Mouse (Mus musculus): ENCODE results near the gene Serpina1f. TPM values are rescaled to one million over a fixed set of nuclear protein-coding genes. Genes with fewer than 3 reads are reported as not detected.
A peak's percentile ranks its signal among the peaks of the same experiment; 100 is the strongest.
"Not testable (repeated sequence)": the region's sequence is repeated elsewhere in the genome, so short reads cannot be mapped to it uniquely, and the experiment has no call there.

Gene Serpina1f
- polyA plus RNA-seq, 1 experiment: not detected

DNA sequence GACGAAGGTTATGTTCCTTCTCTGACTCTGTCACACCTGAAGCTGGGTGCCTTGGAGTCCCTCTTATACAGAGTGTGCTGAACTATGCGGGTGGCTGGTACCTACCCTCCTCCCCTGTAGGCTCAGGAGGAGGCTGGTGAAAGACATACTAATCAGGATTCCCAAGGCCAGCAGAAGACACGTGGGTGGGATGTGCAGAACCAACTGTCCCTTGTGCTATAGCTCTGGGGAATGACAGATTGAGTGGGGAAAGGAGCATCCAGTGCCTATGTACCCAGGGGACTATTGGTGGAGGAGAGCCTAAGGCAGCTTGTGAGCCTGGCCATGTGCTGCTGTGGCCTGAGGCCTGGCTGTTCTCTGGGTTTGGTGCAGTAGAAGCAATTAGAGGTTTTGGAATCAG, 9.3 kb downstream of the Serpina1f start:
- no peak for TF ChIP-seq REST (IDR thresholded peaks at IDR 0.05; ENCODE audit: insufficient read depth, insufficient read length)
- no peak for TF ChIP-seq MYOG (IDR thresholded peaks at IDR 0.05; ENCODE audit: control insufficient read depth in 1 of 3, insufficient read depth in 1 of 3, insufficient read length in 2 of 3, low read depth in 2 of 3)
- no peak for TF ChIP-seq TCF12 (IDR thresholded peaks at IDR 0.05; ENCODE audit: insufficient read depth, poor library complexity, severe bottlenecking)
- TF ChIP-seq SRF (IDR thresholded peaks at IDR 0.05; ENCODE audit: control insufficient read depth, insufficient read length, low read depth): no peak
- no peak for TF ChIP-seq POLR2AphosphoS2 (IDR thresholded peaks at IDR 0.05; ENCODE audit: insufficient read length, low read depth)
- no peak for TF ChIP-seq CEBPB (IDR thresholded peaks at IDR 0.05; ENCODE audit: insufficient read depth, poor library complexity, severe bottlenecking)
- TF ChIP-seq TCF3 (IDR thresholded peaks at IDR 0.05; ENCODE audit: insufficient read length, low read depth): no peak
- TF ChIP-seq E2F4 (IDR thresholded peaks at IDR 0.05; ENCODE audit: insufficient read depth): no peak
- H3K79me2 ChIP-seq (ENCODE audit: control insufficient read depth, insufficient read depth): no peaks in the 10 kb centered on the region
- no peak overlapping the region for H3K4me3 ChIP-seq
- H3K27me3 ChIP-seq (ENCODE audit: control insufficient read depth, insufficient read depth, insufficient read length): no peaks in the 10 kb centered on the region
- H3ac ChIP-seq (ENCODE audit: control insufficient read depth, insufficient read length): no peak overlapping the region
- no peaks in the 10 kb centered on the region for H3K36me3 ChIP-seq (ENCODE audit: control insufficient read depth, insufficient read depth)
- H3K4me2 ChIP-seq (ENCODE audit: low read depth): no peak overlapping the region

- no peak overlapping the region for H3K4me2 ChIP-seq (ENCODE audit: low read depth)
- TF ChIP-seq CEBPB (IDR thresholded peaks at IDR 0.05; ENCODE audit: insufficient read depth, poor library complexity, severe bottlenecking) (no peak), TCF12 (IDR thresholded peaks at IDR 0.05; ENCODE audit: insufficient read depth, poor library complexity, severe bottlenecking) (no peak), POLR2AphosphoS2 (IDR thresholded peaks at IDR 0.05; ENCODE audit: insufficient read length, low read depth) (no peak), USF1 (IDR thresholded peaks at IDR 0.05; ENCODE audit: low read depth) (no peak), REST (IDR thresholded peaks at IDR 0.05; ENCODE audit: insufficient read depth, insufficient read length) (no peak), MAX (IDR thresholded peaks at IDR 0.05; ENCODE audit: low read depth) (no peak), SRF (IDR thresholded peaks at IDR 0.05; ENCODE audit: control insufficient read depth, insufficient read length, low read depth) (no peak)
- H3K36me3 ChIP-seq (ENCODE audit: control insufficient read depth, insufficient read depth): no peaks in the 10 kb centered on the region
- H3K27me3 ChIP-seq (ENCODE audit: control insufficient read depth, insufficient read depth, insufficient read length): no peaks in the 10 kb centered on the region
- H3ac ChIP-seq (ENCODE audit: control insufficient read depth, insufficient read length): no peak overlapping the region
- no peaks in the 10 kb centered on the region for H3K79me2 ChIP-seq (ENCODE audit: control insufficient read depth, insufficient read depth)
- no peak overlapping the region for H3K4me3 ChIP-seq
Measured at GRCm38 (mm10) chr12:103685386-103685785, 9.9 kb downstream of the Serpina1f start.

- Histone ChIP-seq H3K4me2 (ENCODE audit: low read depth) (peak overlapping the region; percentile 49), H3K4me3 (no peak overlapping the region), H3K36me3 (ENCODE audit: control insufficient read depth, insufficient read depth) (no peaks in the 10 kb centered on the region), H3K27me3 (ENCODE audit: control insufficient read depth, insufficient read depth, insufficient read length) (no peaks in the 10 kb centered on the region), H3K79me2 (ENCODE audit: control insufficient read depth, insufficient read depth) (no peaks in the 10 kb centered on the region), H3ac (ENCODE audit: control insufficient read depth, insufficient read length) (no peak overlapping the region)
- TF ChIP-seq MYOG (IDR thresholded peaks at IDR 0.05; ENCODE audit: control insufficient read depth in 1 of 3, insufficient read depth in 1 of 3, insufficient read length in 2 of 3, low read depth in 2 of 3): no peak
- TF ChIP-seq SRF (IDR thresholded peaks at IDR 0.05; ENCODE audit: control insufficient read depth, insufficient read length, low read depth): no peak
- TF ChIP-seq POLR2A (IDR thresholded peaks at IDR 0.05; ENCODE audit: insufficient read length, low read depth): no peak
- TF ChIP-seq CEBPB (IDR thresholded peaks at IDR 0.05; ENCODE audit: insufficient read depth, poor library complexity, severe bottlenecking): no peak
- no peak for TF ChIP-seq REST (IDR thresholded peaks at IDR 0.05; ENCODE audit: insufficient read depth, insufficient read length)
- no peak for TF ChIP-seq MAX (IDR thresholded peaks at IDR 0.05; ENCODE audit: low read depth)
- no peak for TF ChIP-seq POLR2AphosphoS2 (IDR thresholded peaks at IDR 0.05; ENCODE audit: insufficient read length, low read depth)
- TF ChIP-seq USF1 (IDR thresholded peaks at IDR 0.05; ENCODE audit: low read depth): no peak
- no peak for TF ChIP-seq TCF12 (IDR thresholded peaks at IDR 0.05; ENCODE audit: insufficient read depth, poor library complexity, severe bottlenecking)
Measured at GRCm38 (mm10) chr12:103683775-103684174, 11.6 kb downstream of the Serpina1f start.

DNA sequence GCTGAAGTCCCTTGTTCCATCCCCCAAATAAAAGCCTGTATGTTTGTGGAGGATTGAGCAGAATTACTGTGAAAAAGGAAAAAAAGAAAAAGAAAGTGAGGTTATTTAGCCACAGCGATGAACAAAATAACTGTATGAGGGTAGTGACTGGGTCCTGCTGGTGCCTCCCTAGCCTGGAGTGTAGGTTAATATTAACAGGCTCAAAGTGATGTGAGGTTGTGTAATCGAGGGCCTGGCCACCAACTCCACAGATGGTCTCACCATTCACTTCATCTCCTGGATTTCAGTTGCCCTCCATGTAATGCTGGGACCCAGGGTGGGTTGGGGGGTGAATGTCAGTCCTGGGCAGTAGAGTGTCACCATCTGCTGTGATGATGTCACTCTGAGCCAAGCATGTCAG, 13.6 kb downstream of the Serpina1f start:
- Histone ChIP-seq H3K4me2 (ENCODE audit: low read depth) (no peak overlapping the region), H3K4me3 (no peak overlapping the region), H3K79me2 (ENCODE audit: control insufficient read depth, insufficient read depth) (no peaks in the 10 kb centered on the region), H3K36me3 (ENCODE audit: control insufficient read depth, insufficient read depth) (no peaks in the 10 kb centered on the region), H3ac (ENCODE audit: control insufficient read depth, insufficient read length) (no peak overlapping the region), H3K27me3 (ENCODE audit: control insufficient read depth, insufficient read depth, insufficient read length) (no peaks in the 10 kb centered on the region)
- no peak for TF ChIP-seq REST (IDR thresholded peaks at IDR 0.05; ENCODE audit: insufficient read depth, insufficient read length)
- no peak for TF ChIP-seq CEBPB (IDR thresholded peaks at IDR 0.05; ENCODE audit: insufficient read depth, poor library complexity, severe bottlenecking)
- TF ChIP-seq TCF3 (IDR thresholded peaks at IDR 0.05; ENCODE audit: insufficient read length, low read depth): no peak
- no peak for TF ChIP-seq MYOG (IDR thresholded peaks at IDR 0.05; ENCODE audit: control insufficient read depth in 1 of 3, insufficient read depth in 1 of 3, insufficient read length in 2 of 3, low read depth in 2 of 3)
- no peak for TF ChIP-seq MYOD1 (IDR thresholded peaks at IDR 0.05; ENCODE audit: control insufficient read depth in 1 of 3, insufficient read length in 2 of 3, low read depth in 2 of 3)
- no peak for TF ChIP-seq SRF (IDR thresholded peaks at IDR 0.05; ENCODE audit: control insufficient read depth, insufficient read length, low read depth)
- no peak for TF ChIP-seq TCF12 (IDR thresholded peaks at IDR 0.05; ENCODE audit: insufficient read depth, poor library complexity, severe bottlenecking)
- no peak for TF ChIP-seq E2F4 (IDR thresholded peaks at IDR 0.05; ENCODE audit: insufficient read depth)

DNA sequence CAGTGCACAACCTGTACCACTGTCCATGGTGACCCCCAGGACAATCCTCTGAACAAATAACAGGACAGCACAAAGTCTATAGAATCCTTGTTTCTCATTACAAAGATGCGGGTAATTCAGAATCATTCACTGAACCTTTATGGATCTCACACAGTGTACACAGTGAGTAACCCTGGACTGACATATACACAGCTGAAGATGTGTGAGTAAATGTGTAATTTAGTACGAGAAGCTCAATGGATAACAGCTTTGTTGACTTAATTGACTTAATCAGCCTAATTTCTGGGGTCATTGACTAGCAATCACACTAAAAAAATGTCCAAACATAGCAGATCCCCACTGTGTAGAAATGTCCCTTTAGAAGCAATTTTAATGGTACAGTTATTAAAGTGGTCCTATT, 14.2 kb downstream of the Serpina1f start:
- no peak overlapping the region for H3K4me3 ChIP-seq
- no peaks in the 10 kb centered on the region for H3K36me3 ChIP-seq (ENCODE audit: control insufficient read depth, insufficient read depth)
- TF ChIP-seq MYOD1 (IDR thresholded peaks at IDR 0.05; ENCODE audit: control insufficient read depth in 1 of 3, insufficient read length in 2 of 3, low read depth in 2 of 3): no peak
- TF ChIP-seq MYOG (IDR thresholded peaks at IDR 0.05; ENCODE audit: control insufficient read depth in 1 of 3, insufficient read depth in 1 of 3, insufficient read length in 2 of 3, low read depth in 2 of 3): no peak
- no peak for TF ChIP-seq TCF3 (IDR thresholded peaks at IDR 0.05; ENCODE audit: insufficient read length, low read depth)
- TF ChIP-seq TCF12 (IDR thresholded peaks at IDR 0.05; ENCODE audit: insufficient read depth, poor library complexity, severe bottlenecking): no peak
- TF ChIP-seq USF1 (IDR thresholded peaks at IDR 0.05; ENCODE audit: low read depth): no peak
- no peak for TF ChIP-seq SRF (IDR thresholded peaks at IDR 0.05; ENCODE audit: control insufficient read depth, insufficient read length, low read depth)
- no peak for TF ChIP-seq E2F4 (IDR thresholded peaks at IDR 0.05; ENCODE audit: insufficient read depth)
- TF ChIP-seq POLR2A (IDR thresholded peaks at IDR 0.05; ENCODE audit: insufficient read length, low read depth): no peak
- TF ChIP-seq MAX (IDR thresholded peaks at IDR 0.05; ENCODE audit: low read depth): no peak
- no peak for TF ChIP-seq CEBPB (IDR thresholded peaks at IDR 0.05; ENCODE audit: insufficient read depth, poor library complexity, severe bottlenecking)

DNA sequence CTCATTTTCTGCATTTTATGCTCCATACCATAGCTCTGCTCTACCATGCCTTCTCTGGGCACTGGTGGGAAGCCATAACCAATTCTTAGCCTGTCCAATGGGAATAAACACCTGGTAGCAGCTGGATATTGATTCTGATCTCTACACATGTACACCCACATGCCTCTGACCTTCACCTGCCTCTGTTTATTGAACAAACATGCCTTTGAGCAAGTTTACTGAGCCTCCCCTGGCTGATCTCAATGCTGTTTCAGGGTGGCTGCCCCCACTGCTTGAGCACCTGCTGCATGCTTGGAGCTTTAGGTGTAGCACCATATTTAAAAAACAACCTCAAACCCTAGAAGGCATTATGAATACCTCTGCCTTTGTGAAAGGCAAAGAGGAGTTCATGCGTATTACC, 15.5 kb downstream of the Serpina1f start:
- not testable (repeated sequence) for H3K27me3 ChIP-seq (ENCODE audit: control insufficient read depth, insufficient read depth, insufficient read length); H3K36me3 ChIP-seq (ENCODE audit: control insufficient read depth, insufficient read depth); H3K4me3 ChIP-seq; H3K79me2 ChIP-seq (ENCODE audit: control insufficient read depth, insufficient read depth); H3ac ChIP-seq (ENCODE audit: control insufficient read depth, insufficient read length); H3K4me2 ChIP-seq (ENCODE audit: low read depth)

More for the DNA sequence above, 14.2 kb downstream of the Serpina1f start:
- Histone ChIP-seq H3ac (ENCODE audit: control insufficient read depth, insufficient read length) (no peak overlapping the region), H3K4me2 (ENCODE audit: low read depth) (no peak overlapping the region), H3K27me3 (ENCODE audit: control insufficient read depth, insufficient read depth, insufficient read length) (no peaks in the 10 kb centered on the region), H3K79me2 (ENCODE audit: control insufficient read depth, insufficient read depth) (no peaks in the 10 kb centered on the region)
